Mouse (Mus musculus) adrenal gland, postnatal 25 days (tissue): ENCODE data around the gene Slc10a3. TPM values are rescaled to one million over a fixed set of nuclear protein-coding genes. Genes with fewer than 3 reads are reported as not detected.
"Not testable (repeated sequence)": the region's sequence is repeated elsewhere in the genome, so short reads cannot be mapped to it uniquely, and the experiment has no call there.

ENCODE experiments used
- DNase-seq: peaks from one replicate; pipeline ENCODE4 v3.0.0; 2021; ENCODE audit warnings: mixed read lengths
- long read RNA-seq: library from polyadenylated mRNA; stranded (forward); transcript quantifications from one replicate; pipeline ENCODE4 v2.0.0, GENCODE M21; 2021
- total RNA-seq: library from RNA; stranded (reverse); gene quantifications from 2 replicates; pipeline ENCODE4 v1.2.3, GENCODE M21; 2021

The Slc10a3 gene
- 18.0 and 20.4 TPM in 2 replicates for total RNA-seq
- long read RNA-seq, transcript Slc10a3-201 (3 exons, 2,023 nt) = major isoform, 11 of 18 reads
- long read RNA-seq, transcript Slc10a3-202 (2 exons, 1,910 nt) = minor isoform, 7 of 18 reads
- long read RNA-seq, partial matches to known transcripts = 0 of 18 reads
- long read RNA-seq, other reads (novel, unspliced or antisense) = 0 of 18 reads

- DNase-seq = peak; percentile 84
Measured at GRCm38 (mm10) chrX:74372888-74373549, at the start of gene Slc10a3, which contains the start of gene Ubl4a. Slc10a3 (minus strand) TSS chrX:74373349. Ubl4a (minus strand) TSS chrX:74373218.

GRCm38 (mm10) chrX:74413377-74413776, 40.2 kb upstream of the Slc10a3 start:
- DNase-seq = peak; percentile 35

- DNase-seq = no peak
Measured at GRCm38 (mm10) chrX:74408340-74408739, 35.2 kb upstream of the Slc10a3 start.

- DNase-seq = no peak
Measured at GRCm38 (mm10) chrX:74400136-74400535, 27.0 kb upstream of the Slc10a3 start.

- DNase-seq = peak; percentile 81
Measured at GRCm38 (mm10) chrX:74392535-74393443, 19.6 kb upstream of the Slc10a3 start, which contains the start of the genes Fam3a and Ikbkg. Fam3a (minus strand) TSS chrX:74393272. Ikbkg (plus strand) TSS chrX:74393290.

- DNase-seq = no peak
Measured at GRCm38 (mm10) chrX:74388153-74388552, 15.0 kb upstream of the Slc10a3 start.

GRCm38 (mm10) chrX:74384451-74384850, 11.3 kb upstream of the Slc10a3 start:
- DNase-seq = no peak

GRCm38 (mm10) chrX:74368209-74368909, 4.8 kb downstream of the Slc10a3 start:
- DNase-seq = peak; percentile 81

- DNase-seq = no peak
Measured at GRCm38 (mm10) chrX:74367512-74367911, 5.6 kb downstream of the Slc10a3 start.

- DNase-seq = no peak
Measured at GRCm38 (mm10) chrX:74359171-74359570, 14.0 kb downstream of the Slc10a3 start.

GRCm38 (mm10) chrX:74357069-74357468, 16.1 kb downstream of the Slc10a3 start:
- not testable (repeated sequence) for DNase-seq

GRCm38 (mm10) chrX:74353467-74353770, 19.7 kb downstream of the Slc10a3 start, which contains the start of gene Lage3:
Lage3 (minus strand) TSS chrX:74353618.
- peak; percentile 86 for DNase-seq

- no peak for DNase-seq
Measured at GRCm38 (mm10) chrX:74352645-74353466, 20.3 kb downstream of the Slc10a3 start.

- no peak for DNase-seq
Measured at GRCm38 (mm10) chrX:74330166-74330930, 42.8 kb downstream of the Slc10a3 start.

GRCm38 (mm10) chrX:74329215-74329671, 43.9 kb downstream of the Slc10a3 start:
- DNase-seq = no peak

- DNase-seq = peak; percentile 75
Measured at GRCm38 (mm10) chrX:74328725-74329161, 44.4 kb downstream of the Slc10a3 start, which contains the start of gene Plxna3. Plxna3 (plus strand) TSS chrX:74329066.
